8 mouse cellular contexts compared by ENCODE assay signal in genomic region chr16:74410125-74410524, GRCm38 (mm10). TPM values are rescaled to one million over a fixed set of nuclear protein-coding genes. Genes with fewer than 3 reads are reported as not detected.
DNase-seq lines count a peak whose midpoint lies in the region; ATAC-seq and TF ChIP-seq lines count a peak whose summit lies in the region.

No protein-coding gene starts in this region.

- H3K9me3 ChIP-seq in embryonic facial prominence, embryonic 10.5 days = no peaks in the 10 kb centered on the region
- H3K9me3 ChIP-seq in hindbrain, postnatal 0 days (ENCODE audit: low read length) = no peaks in the 10 kb centered on the region
- no peaks in the 10 kb centered on the region for H3K9me3 ChIP-seq in liver, postnatal 0 days (ENCODE audit: low read length)

- WGBS in embryonic facial prominence, embryonic 10.5 days = 27% methylated on average over 6 of the region's 6 CpGs
- WGBS in hindbrain, postnatal 0 days = 13% methylated on average over 6 of the region's 6 CpGs
- WGBS in liver, postnatal 0 days (ENCODE audit: insufficient replicate concordance) = 21% methylated on average over 6 of the region's 6 CpGs

- H3K4me3 ChIP-seq in embryonic facial prominence, embryonic 10.5 days = peak overlapping the region; percentile 73
- H3K4me3 ChIP-seq in hindbrain, postnatal 0 days (ENCODE audit: low read length) = peak overlapping the region; percentile 77
- peak overlapping the region; percentile 13; the same call in 1 of the 2 replicates for H3K4me3 ChIP-seq in liver, postnatal 0 days (ENCODE audit: low read depth, low read length)

- intact Hi-C loops in gastrocnemius, postnatal 14 days (cut with DNase I; ENCODE audit: low total_unique reads) = loop anchor here (10.0 kb wide), 2 partner anchors 1315 to 1415 kb away; no protein-coding TSS in a partner anchor

- peak; percentile 3 for DNase-seq in gastrocnemius, postnatal 14 days
- DNase-seq in gastrocnemius, adult 8-10 months (ENCODE audit: low spot score in 2 of 2) = no peak
- no peak for DNase-seq in embryonic facial prominence, embryonic 10.5 days (ENCODE audit: low spot score)
- peak; percentile 74 for DNase-seq in hindbrain, postnatal 0 days (ENCODE audit: low spot score)
- no peak for DNase-seq in liver, postnatal 0 days
- DNase-seq in right cerebral cortex, postnatal 4 days = peak; percentile 63
- DNase-seq in thymus, postnatal 25 days = no peak
- no peak for DNase-seq in thymus, adult 18-20 months

- H3K27me3 ChIP-seq in embryonic facial prominence, embryonic 10.5 days (replicated peaks; ENCODE audit: low read depth, poor library complexity, severe bottlenecking) = peaks cover 11% of the 10 kb centered on the region
- no peaks in the 10 kb centered on the region for H3K27me3 ChIP-seq in hindbrain, postnatal 0 days (ENCODE audit: insufficient read depth, low read length)
- peaks cover 24% of the 10 kb centered on the region for H3K27me3 ChIP-seq in liver, postnatal 0 days (ENCODE audit: insufficient read depth, low read length)

- peak; percentile 12; the same call in 1 of the 2 replicates for TF ChIP-seq CTCF in hindbrain, postnatal 0 days (IDR thresholded peaks at IDR 0.05; ENCODE audit: low read depth)
- no peak for TF ChIP-seq CTCF in liver, postnatal 0 days (IDR thresholded peaks at IDR 0.05; ENCODE audit: low read depth)

- peak overlapping the region; percentile 64 for H3K9ac ChIP-seq in hindbrain, postnatal 0 days (replicated peaks; ENCODE audit: low read length)
- no peak overlapping the region for H3K9ac ChIP-seq in liver, postnatal 0 days (replicated peaks)

- peaks cover 30% of the 10 kb centered on the region for H3K4me1 ChIP-seq in embryonic facial prominence, embryonic 10.5 days
- H3K4me1 ChIP-seq in hindbrain, postnatal 0 days (ENCODE audit: insufficient read depth, low read length) = no peaks in the 10 kb centered on the region
- peaks cover 9% of the 10 kb centered on the region; the same call in 1 of the 2 replicates for H3K4me1 ChIP-seq in liver, postnatal 0 days (ENCODE audit: insufficient read depth)

- H3K4me2 ChIP-seq in hindbrain, postnatal 0 days (ENCODE audit: low read depth, low read length) = peak overlapping the region; percentile 91
- H3K4me2 ChIP-seq in liver, postnatal 0 days (ENCODE audit: low read depth, low read length) = 0 out of 2 replicates have a peak overlapping the region, but pooled peaks have one; percentile 7

- ATAC-seq in hindbrain, postnatal 0 days = 0 out of 2 replicates have a peak, but pooled peaks have one; percentile 38
- ATAC-seq in liver, postnatal 0 days = no peak

- 0 out of 2 replicates have a peak overlapping the region, but pooled peaks have one; percentile 40 for H3K27ac ChIP-seq in embryonic facial prominence, embryonic 10.5 days (replicated peaks)
- peak overlapping the region; percentile 82 for H3K27ac ChIP-seq in hindbrain, postnatal 0 days
- no peak overlapping the region for H3K27ac ChIP-seq in liver, postnatal 0 days (ENCODE audit: low read depth)

- H3K36me3 ChIP-seq in embryonic facial prominence, embryonic 10.5 days (replicated peaks) = no peaks in the 10 kb centered on the region
- no peaks in the 10 kb centered on the region for H3K36me3 ChIP-seq in hindbrain, postnatal 0 days (ENCODE audit: insufficient read depth, low read length)
- no peaks in the 10 kb centered on the region for H3K36me3 ChIP-seq in liver, postnatal 0 days (replicated peaks; ENCODE audit: insufficient read depth, low read length)

- no peak for TF ChIP-seq EP300 in liver, postnatal 0 days (IDR thresholded peaks at IDR 0.05; ENCODE audit: low read depth)

RNA-seq across cellular contexts. Expression of gene Robo2, which starts 1.5 kb away (rescaled TPM):
- total RNA-seq in gastrocnemius, postnatal 14 days (2021) = 1 to 10 TPM; 2.0 to 4.2 TPM
- total RNA-seq in gastrocnemius, adult 8-10 months (2022) = under 1 TPM; 0.19 to 0.99 (median 0.50) TPM
- polyA plus RNA-seq in embryonic facial prominence, embryonic 10.5 days (2016; fragmentation: Nextera tagmentation; extraction: Ambion mirVana) = 22.2 and 25.8 TPM in 2 replicates
- total RNA-seq in hindbrain, postnatal 0 days (2014; rRNA removed) = 101 and 118 TPM in 2 replicates
- 47.3 and 50.0 TPM in 2 replicates for polyA plus RNA-seq in hindbrain, postnatal 0 days (2015; fragmentation: Nextera tagmentation; extraction: Ambion mirVana)
- 1.1 and 1.6 TPM in 2 replicates for polyA plus RNA-seq in liver, postnatal 0 days (2015; fragmentation: Nextera tagmentation; extraction: Ambion mirVana)

Comparison
In these comparisons a context has a peak if more than half of its experiments do, and no peak if none do; other contexts are left out.
1. DNase-seq: peak in gastrocnemius, postnatal 14 days (single experiment), hindbrain, postnatal 0 days (single experiment) and right cerebral cortex, postnatal 4 days (single experiment); none in gastrocnemius, adult 8-10 months (0 of 2), embryonic facial prominence, embryonic 10.5 days (single experiment), liver, postnatal 0 days (single experiment), thymus, postnatal 25 days (single experiment) and thymus, adult 18-20 months (0 of 2).
2. H3K4me3 ChIP-seq: peak in every context shown above with its lines; median percentile 77 in hindbrain, postnatal 0 days; 73 in embryonic facial prominence, embryonic 10.5 days; 13 in liver, postnatal 0 days.
3. RNA of gene Robo2, which starts 1.5 kb away (total RNA-seq): 101 to 118 TPM in hindbrain, postnatal 0 days; 2.0 to 4.2 TPM in gastrocnemius, postnatal 14 days and 0.19 to 0.99 TPM in gastrocnemius, adult 8-10 months; every median in the first group is over 10 times any median in the second.